Comparison of ENCODE assay signal across 9 mouse cellular contexts in the genomic region with DNA sequence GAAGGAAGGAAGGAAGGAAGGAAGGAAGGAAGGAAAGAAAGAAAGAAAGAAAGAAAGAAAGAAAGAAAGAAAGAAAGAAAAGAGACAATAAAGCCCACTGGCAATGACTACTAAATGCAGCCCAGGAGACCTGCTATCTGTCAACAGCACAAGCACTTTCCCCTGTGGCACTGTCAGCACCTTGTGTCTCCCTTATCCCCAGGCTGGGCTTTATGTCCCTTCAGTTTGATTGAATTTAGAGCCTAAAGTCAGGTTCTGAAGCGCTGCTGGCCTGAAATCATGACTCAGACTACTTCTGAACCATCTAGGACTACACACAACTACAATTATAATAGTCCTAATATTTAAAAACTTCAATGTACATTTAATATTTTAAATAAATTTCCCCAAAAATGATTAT. TPM values are rescaled to one million over a fixed set of nuclear protein-coding genes. Genes with fewer than 3 reads are reported as not detected.
DNase-seq lines count a peak whose midpoint lies in the region; ATAC-seq lines count a peak whose summit lies in the region.
"Had no signal": no experiment of that assay in that cellular context is flagged by ENCODE, and none has a peak within 500 bp of the region (broad histone marks: within the 10 kb centered on the region; RNA-seq: fewer than 3 reads in every experiment).

No protein-coding gene starts in this region.

- ATAC-seq in midbrain, embryonic 12.5 days (ENCODE audit: low FRiP score, low read depth) = no peak
- no peak for ATAC-seq in midbrain, embryonic 16.5 days
- ATAC-seq in liver, embryonic 12.5 days = peak; percentile 58

- H3K27me3 ChIP-seq in heart, embryonic 10.5 days (ENCODE audit: insufficient read depth, poor library complexity, severe bottlenecking) = no peaks in the 10 kb centered on the region
- H3K27me3 ChIP-seq in midbrain, embryonic 12.5 days = no peaks in the 10 kb centered on the region
- H3K27me3 ChIP-seq in midbrain, embryonic 16.5 days (ENCODE audit: control insufficient read depth, insufficient read depth, low read depth, low read length) = no peaks in the 10 kb centered on the region
- no peaks in the 10 kb centered on the region for H3K27me3 ChIP-seq in liver, embryonic 12.5 days (replicated peaks)

- no peak for DNase-seq in heart, embryonic 10.5 days (ENCODE audit: low spot score)
- DNase-seq in heart, postnatal 10 days = no peak
- no peak for DNase-seq in frontal cortex, adult 2 months (ENCODE audit: extremely low spot score in 1 of 2, low spot score in 1 of 2)
- DNase-seq in right cerebral cortex, postnatal 25 days = no peak
- no peak for DNase-seq in Muller cell, postnatal 12 days (ENCODE audit: inconsistent ontology term)

- peaks cover 25% of the 10 kb centered on the region for H3K36me3 ChIP-seq in heart, embryonic 10.5 days
- H3K36me3 ChIP-seq in midbrain, embryonic 12.5 days = peaks cover 23% of the 10 kb centered on the region
- H3K36me3 ChIP-seq in midbrain, embryonic 16.5 days (ENCODE audit: control insufficient read depth, insufficient read depth, low read length) = peaks cover 13% of the 10 kb centered on the region
- H3K36me3 ChIP-seq in liver, embryonic 12.5 days = peaks cover 36% of the 10 kb centered on the region

- H3K9me3 ChIP-seq in heart, embryonic 10.5 days = no peaks in the 10 kb centered on the region
- H3K9me3 ChIP-seq in midbrain, embryonic 12.5 days = no peaks in the 10 kb centered on the region
- no peaks in the 10 kb centered on the region for H3K9me3 ChIP-seq in midbrain, embryonic 16.5 days (replicated peaks; ENCODE audit: control insufficient read depth, low read length, poor library complexity, severe bottlenecking)
- peaks cover 7% of the 10 kb centered on the region; the same call in 1 of the 2 replicates for H3K9me3 ChIP-seq in liver, embryonic 12.5 days (replicated peaks)

- H3K9ac ChIP-seq in midbrain, embryonic 12.5 days (replicated peaks) = no peak overlapping the region
- H3K9ac ChIP-seq in midbrain, embryonic 16.5 days (ENCODE audit: low read depth, low read length) = no peak overlapping the region
- H3K9ac ChIP-seq in liver, embryonic 12.5 days = peak overlapping the region; percentile 86

- peak overlapping the region; percentile 81 for H3K4me3 ChIP-seq in heart, embryonic 10.5 days
- no peak overlapping the region for H3K4me3 ChIP-seq in midbrain, embryonic 12.5 days
- H3K4me3 ChIP-seq in midbrain, embryonic 16.5 days (ENCODE audit: low read depth, low read length) = no peak overlapping the region
- peak overlapping the region; percentile 81 for H3K4me3 ChIP-seq in liver, embryonic 12.5 days

- H3K4me1 ChIP-seq in heart, embryonic 10.5 days = peaks cover 13% of the 10 kb centered on the region
- H3K4me1 ChIP-seq in midbrain, embryonic 12.5 days = peaks cover 11% of the 10 kb centered on the region
- peaks cover 24% of the 10 kb centered on the region for H3K4me1 ChIP-seq in midbrain, embryonic 16.5 days (ENCODE audit: control insufficient read depth, insufficient read depth, low read length)
- H3K4me1 ChIP-seq in liver, embryonic 12.5 days = peaks cover 42% of the 10 kb centered on the region

- H3K4me2 ChIP-seq in midbrain, embryonic 12.5 days (replicated peaks) = peak overlapping the region; percentile 83; the same call in 1 of the 2 replicates
- no peak overlapping the region for H3K4me2 ChIP-seq in midbrain, embryonic 16.5 days (ENCODE audit: low read length)
- H3K4me2 ChIP-seq in liver, embryonic 12.5 days = peak overlapping the region; percentile 83

- H3K27ac ChIP-seq in heart, embryonic 10.5 days = no peak overlapping the region
- no peak overlapping the region for H3K27ac ChIP-seq in midbrain, embryonic 12.5 days (replicated peaks)
- no peak overlapping the region for H3K27ac ChIP-seq in midbrain, embryonic 16.5 days (ENCODE audit: low read length)
- H3K27ac ChIP-seq in liver, embryonic 12.5 days = peak overlapping the region; percentile 95

- WGBS in heart, embryonic 10.5 days = 57% methylated on average over 1 of the region's 1 CpGs
- 96% methylated on average over 1 of the region's 1 CpGs for WGBS in midbrain, embryonic 12.5 days
- WGBS in midbrain, embryonic 16.5 days = 96% methylated on average over 1 of the region's 1 CpGs
- WGBS in liver, embryonic 12.5 days (ENCODE audit: insufficient replicate concordance) = 63% methylated on average over 1 of the region's 1 CpGs

- intact Hi-C loops in heart, postnatal 10 days (cut with DNase I) = loop anchor here (10.0 kb wide), 1 partner anchor 286 kb away; the partner anchor contains the start of gene Hdhd5

RNA-seq across cellular contexts. Expression of gene Atp6v1e1, which starts 1.7 kb away (rescaled TPM):
- polyA plus RNA-seq in heart, embryonic 10.5 days (2016; fragmentation: Nextera tagmentation; extraction: Ambion mirVana) = 135 and 144 TPM in 2 replicates
- 100 to 1,000 TPM; 168 to 172 TPM for total RNA-seq in heart, postnatal 10 days (2021)
- 164 and 166 TPM in 2 replicates for polyA plus RNA-seq in midbrain, embryonic 12.5 days (2016; fragmentation: Nextera tagmentation; extraction: Ambion mirVana)
- polyA plus RNA-seq in midbrain, embryonic 16.5 days (2015; fragmentation: Nextera tagmentation; extraction: Ambion mirVana) = 283 and 296 TPM in 2 replicates
- polyA plus RNA-seq in liver, embryonic 12.5 days (2016; fragmentation: Nextera tagmentation; extraction: Ambion mirVana) = 150 and 151 TPM in 2 replicates
- polyA plus RNA-seq in frontal cortex, adult 2 months (2012; rRNA removed) = 566 and 574 TPM in 2 replicates

RNA-seq across cellular contexts. Expression of gene Bcl2l13, which starts 15.1 kb away (rescaled TPM):
- polyA plus RNA-seq in heart, embryonic 10.5 days (2016; fragmentation: Nextera tagmentation; extraction: Ambion mirVana) = 30.9 and 36.8 TPM in 2 replicates
- 10 to 100 TPM; 78.0 to 89.4 TPM for total RNA-seq in heart, postnatal 10 days (2021)
- 45.7 and 47.3 TPM in 2 replicates for polyA plus RNA-seq in midbrain, embryonic 12.5 days (2016; fragmentation: Nextera tagmentation; extraction: Ambion mirVana)
- polyA plus RNA-seq in midbrain, embryonic 16.5 days (2015; fragmentation: Nextera tagmentation; extraction: Ambion mirVana) = 23.4 and 26.7 TPM in 2 replicates
- 50.3 and 50.6 TPM in 2 replicates for polyA plus RNA-seq in liver, embryonic 12.5 days (2016; fragmentation: Nextera tagmentation; extraction: Ambion mirVana)
- polyA plus RNA-seq in frontal cortex, adult 2 months (2012; rRNA removed) = 22.3 and 23.8 TPM in 2 replicates

RNA-seq across cellular contexts. Expression of gene Slc25a18, which starts 47.6 kb away (rescaled TPM):
- 0.12 and 0.13 TPM in 2 replicates for polyA plus RNA-seq in heart, embryonic 10.5 days (2016; fragmentation: Nextera tagmentation; extraction: Ambion mirVana)
- under 1 TPM; 0.22 to 0.48 TPM for total RNA-seq in heart, postnatal 10 days (2021)
- 1.4 and 1.9 TPM in 2 replicates for polyA plus RNA-seq in midbrain, embryonic 12.5 days (2016; fragmentation: Nextera tagmentation; extraction: Ambion mirVana)
- 9.6 and 19.9 TPM in 2 replicates for polyA plus RNA-seq in midbrain, embryonic 16.5 days (2015; fragmentation: Nextera tagmentation; extraction: Ambion mirVana)
- polyA plus RNA-seq in liver, embryonic 12.5 days (2016; fragmentation: Nextera tagmentation; extraction: Ambion mirVana) = 0.18 TPM in 1 of 2 replicates, not detected in the other
- 123 and 130 TPM in 2 replicates for polyA plus RNA-seq in frontal cortex, adult 2 months (2012; rRNA removed)
- total RNA-seq: common myeloid progenitor, adult 5-6 weeks had no signal

Comparison
In these comparisons a context has a peak if more than half of its experiments do, and no peak if none do; other contexts are left out.
1. H3K4me3 ChIP-seq: peak in heart, embryonic 10.5 days (single experiment) and liver, embryonic 12.5 days (single experiment); none in midbrain, embryonic 12.5 days (single experiment) and midbrain, embryonic 16.5 days (single experiment).